Mouse (Mus musculus) spleen, adult 12 weeks (tissue): ENCODE measurements around the gene Kalrn.

Experiments used
- DNase-seq: peaks from one replicate; pipeline ENCODE4 v3.0.0; 2022; ENCODE audit warnings: low spot score

Gene Kalrn

DNA sequence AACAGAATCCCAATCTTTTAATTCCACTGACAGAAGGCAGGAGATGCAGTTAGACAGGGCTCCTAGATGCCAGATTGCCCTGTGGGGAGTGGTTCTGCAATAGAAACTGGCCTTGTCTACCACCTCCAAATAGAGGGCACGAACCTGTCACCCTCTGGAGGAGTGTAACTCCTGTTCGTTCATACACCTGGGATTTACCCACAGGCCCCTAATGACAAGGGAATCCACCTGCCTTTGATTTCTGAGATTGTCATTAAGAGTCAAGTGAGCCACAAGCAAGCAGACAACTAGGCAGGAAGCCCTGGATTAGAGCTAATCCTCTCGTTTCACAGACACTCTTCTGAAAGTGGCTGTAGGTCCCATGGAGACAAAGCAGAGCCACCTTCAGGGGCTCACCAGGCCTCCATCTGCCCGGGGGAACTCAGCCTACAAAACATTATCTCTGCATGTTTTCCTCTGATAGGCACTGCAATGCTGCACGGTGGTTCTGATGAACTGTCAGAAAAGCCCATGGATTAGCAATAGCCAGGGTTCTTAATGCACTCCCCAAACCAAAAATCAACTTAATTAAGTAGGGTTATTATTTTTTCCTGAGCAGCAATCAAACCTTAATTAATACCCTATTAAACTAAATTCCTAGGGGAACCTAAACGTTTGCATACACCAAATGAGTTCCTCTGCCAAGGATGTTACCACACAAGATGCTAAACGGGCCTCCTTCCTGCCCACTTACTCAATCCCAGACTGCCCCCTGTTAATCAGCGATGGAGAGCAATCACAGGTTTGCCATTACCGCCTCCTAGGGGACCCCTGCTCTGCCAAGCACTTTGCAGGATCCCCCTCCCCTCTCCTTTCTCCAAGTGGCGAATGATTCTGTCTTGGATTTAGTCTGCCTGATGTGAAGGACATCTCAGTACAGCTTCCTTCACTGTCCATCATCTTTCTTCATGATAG, 312.1 kb downstream of the Kalrn start:
- no peak for DNase-seq

DNA sequence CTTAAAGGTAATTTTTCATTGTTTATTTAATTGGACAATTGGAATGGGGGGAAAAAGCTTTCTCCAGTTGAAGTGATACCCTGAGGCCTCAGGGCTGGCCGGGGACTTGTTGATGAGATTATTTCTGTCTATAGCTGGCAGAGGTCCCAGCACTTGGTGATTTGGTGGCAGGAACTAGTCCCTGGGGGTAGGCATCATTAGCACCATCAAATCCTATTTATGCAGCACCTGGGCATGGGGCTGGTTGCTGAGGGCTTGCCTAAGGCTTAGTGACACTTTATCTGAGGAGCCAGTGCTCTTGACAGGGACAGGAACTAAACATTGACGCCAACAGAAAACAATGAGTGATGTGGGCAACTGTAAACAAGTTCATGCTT, 318.7 kb downstream of the Kalrn start:
- no peak for DNase-seq

DNA sequence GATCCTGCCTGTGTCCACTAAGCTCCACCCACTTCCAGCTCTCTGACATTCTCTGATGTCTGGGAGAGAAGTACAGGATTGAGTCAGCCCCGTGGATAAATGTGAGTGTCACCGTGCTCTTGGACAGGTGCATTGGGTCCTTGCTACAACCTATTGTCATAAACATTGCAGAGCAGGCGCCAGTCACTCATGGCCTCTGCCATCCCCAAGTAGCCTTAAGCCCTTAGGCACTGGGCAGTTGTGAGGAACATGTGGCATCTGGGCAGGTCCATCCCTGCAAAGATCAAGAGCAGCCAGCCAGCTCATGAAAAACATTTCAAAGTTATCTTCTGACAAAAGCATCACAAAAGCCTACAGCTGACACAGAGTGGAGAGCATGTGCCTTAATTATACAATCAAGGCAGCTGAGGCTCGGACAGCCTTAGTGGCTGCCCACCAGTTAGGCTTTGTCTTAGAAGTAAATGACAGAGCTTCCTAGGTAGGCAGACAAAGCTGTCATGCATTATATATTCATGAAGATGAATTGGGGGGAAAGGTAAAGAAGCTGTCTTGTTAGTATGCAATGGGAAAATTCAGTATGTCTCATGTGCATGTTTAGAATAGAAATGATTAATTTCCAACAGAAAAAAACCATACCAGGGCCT, 319.2 kb downstream of the Kalrn start:
- DNase-seq: no peak

DNA sequence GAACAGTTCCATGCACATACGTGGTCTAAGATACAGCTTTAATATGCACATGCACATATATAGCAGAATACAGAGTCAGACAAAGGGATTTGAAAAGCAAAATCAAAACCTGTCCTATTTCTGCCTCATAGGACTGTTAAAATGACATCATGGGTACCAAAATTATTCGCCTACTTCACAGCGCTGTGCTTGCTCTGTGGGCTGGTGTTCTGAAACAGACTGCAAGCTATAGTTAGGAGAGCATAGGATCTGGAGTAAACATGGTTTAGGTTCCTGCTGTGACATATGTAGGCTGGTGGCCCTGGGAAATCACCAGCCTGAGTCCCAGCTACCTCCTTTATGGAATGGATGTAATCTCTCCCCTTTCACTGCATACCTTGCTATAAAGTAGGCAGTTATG, 320.7 kb downstream of the Kalrn start:
- DNase-seq: no peak

DNA sequence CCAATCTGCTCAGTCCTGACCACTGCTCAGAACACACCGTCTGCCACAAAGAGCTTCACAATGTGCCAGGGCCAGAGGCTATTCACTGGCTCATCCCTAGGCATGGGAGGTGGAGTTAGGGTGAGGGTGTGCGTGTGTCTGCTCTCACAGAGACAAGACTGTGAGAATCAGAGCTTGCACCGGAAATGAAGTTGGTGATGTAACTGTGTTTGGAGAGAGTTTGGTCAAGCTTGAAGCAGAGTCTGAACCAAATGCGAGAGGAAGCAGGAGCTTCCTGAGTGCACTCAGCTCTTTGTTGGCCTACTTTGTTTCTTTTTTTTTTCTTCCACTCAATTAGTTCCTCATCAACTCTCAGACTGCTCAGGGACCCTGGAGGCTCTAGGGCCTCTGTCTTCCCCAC, 325.1 kb downstream of the Kalrn start:
- no peak for DNase-seq

DNA sequence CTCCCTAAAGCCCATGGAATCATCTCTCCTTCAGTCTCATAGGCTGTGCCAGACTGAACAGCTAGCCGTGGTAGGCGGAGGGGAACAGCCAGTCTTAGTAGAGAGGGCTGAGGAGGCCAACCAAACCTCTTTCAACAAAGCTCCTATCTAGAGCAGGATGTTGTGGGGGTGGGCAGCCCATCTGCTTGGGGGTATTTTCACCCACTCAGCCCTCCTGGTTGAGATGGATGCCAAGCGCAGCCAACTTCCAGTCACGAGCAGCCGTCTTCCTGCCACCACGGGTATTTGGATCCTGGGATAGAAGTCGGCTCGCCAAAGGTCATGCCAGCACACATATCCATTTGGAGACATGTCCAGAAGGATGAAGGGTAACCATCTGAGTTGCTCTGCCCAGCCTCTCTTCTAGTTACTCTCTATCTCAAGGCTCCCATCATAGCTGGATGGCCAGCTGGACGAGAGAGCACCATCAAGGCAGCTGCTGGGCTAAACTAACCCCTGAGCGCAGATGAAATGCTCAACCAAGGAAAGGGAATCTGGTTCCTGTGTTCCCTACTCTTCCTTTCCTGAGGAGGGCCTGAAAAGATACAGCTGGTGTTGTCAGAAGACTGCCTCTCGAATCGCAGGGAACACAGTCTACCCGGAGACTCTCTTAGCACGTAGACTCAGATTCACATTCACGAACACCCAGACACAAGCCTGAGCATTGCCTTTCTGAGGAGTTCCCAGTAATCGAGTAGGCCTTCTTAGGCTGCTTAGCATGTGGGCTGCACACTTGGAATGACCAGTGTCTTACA, 331.2 kb downstream of the Kalrn start:
- DNase-seq: no peak

DNA sequence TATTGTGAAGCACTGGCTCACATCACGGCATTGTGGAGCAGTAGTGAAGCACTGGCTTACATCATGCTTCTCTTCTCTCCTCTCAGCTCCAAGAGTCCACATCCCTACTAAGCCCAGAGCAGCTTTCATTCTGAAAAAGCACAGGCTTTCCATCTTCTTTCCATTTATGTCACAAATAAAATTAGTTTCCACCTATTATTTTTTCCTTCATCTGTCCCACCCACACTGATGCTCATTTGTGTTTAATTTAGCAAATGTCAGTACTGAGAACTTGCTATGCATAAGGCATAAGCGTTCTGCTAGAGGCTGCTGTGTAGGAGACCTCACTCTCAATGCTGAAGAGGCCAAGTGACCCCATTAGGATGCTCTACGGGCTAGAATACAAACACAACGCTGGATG, 333.7 kb downstream of the Kalrn start:
- DNase-seq: no peak

DNA sequence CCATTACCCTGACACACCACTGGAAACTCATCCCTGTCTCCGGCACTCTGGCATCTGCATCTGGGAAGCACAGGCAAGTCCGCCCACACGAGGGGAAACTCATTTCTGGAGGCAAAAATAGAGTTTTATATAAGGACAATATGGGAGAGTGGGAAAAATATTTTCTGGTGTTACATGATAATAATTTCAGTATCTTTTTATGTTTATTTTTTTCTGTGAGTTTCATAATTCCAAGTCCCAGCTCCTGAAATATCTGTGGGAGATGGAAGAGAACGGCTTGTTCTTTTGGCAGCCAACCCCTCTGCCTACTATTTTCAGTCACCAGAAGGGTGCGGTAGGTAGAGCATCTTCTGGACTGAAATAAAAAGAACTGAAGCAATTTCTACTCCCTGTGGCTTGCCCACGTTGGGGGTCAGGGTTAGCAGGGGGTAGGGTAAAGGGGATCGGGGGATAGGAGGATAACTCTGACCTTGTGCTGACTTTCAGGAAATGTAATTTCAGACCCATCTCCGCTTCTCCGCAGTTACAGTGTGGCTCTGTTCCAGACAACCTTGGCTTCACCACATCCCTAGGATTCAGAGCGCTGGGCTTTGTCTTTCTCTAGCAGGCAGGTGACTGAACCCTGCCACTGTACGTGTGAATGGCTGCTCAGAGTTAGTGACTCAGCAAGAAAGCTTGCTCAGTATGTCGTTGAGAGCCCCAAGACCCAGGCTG, 336.3 kb downstream of the Kalrn start:
- no peak for DNase-seq

DNA sequence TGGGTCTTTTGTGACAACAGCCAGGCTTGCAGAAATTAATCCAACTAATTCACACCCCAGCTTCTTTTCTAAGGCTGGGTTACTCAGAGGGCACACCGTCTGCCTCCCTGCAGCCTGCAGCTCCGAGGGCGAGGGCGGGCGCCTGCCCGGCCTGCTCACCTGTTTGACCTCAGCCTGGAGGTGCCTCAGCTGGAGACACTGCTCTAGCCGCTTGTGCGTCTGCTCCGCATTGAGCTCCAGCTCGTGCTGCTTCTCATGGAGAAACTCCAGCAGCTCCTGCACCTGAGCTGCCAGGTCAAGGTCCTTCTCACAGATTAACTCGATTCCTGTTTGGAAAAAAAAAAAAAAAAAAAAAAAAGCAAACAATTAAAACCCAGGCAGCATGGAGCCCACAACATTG, 338.2 kb downstream of the Kalrn start:
- no peak for DNase-seq

DNA sequence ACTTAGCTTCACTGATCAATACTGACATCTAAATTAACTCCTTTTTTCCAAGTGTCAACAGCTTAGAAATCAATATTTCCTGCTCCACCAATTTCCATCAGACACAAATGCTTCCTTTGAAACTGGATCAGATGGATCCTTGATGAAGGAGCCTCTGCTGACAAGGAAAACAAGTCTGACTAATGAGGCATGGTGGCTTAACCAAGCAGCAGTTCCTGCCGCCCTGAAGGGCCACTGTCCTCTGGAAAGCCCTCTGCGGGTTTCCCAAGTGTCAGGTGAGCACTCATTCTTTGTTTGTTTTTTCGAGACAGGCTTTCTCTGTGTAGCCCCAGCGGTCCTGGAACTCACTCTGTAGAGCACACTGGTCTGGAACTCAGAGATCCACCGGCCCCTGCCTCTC, 341.4 kb downstream of the Kalrn start:
- no peak for DNase-seq

DNA sequence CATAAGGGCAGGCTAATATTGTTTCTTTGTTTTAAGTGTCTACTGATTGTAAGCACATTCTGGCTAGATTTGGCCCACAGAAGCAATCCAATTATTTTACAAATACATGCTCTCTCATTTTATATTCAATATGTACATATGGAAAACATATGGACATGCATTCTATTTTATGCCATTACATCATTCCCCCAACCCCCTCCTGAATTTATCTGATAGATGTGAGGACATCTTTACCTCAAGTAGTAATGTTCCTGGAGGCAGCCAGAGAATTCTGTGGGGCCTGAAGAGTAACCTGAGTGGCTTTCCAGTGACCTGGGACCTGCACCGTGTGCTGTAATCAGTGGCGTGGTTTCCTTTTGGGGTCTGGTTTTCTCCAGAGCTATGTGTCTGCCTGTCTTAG, 342.2 kb downstream of the Kalrn start:
- DNase-seq: no peak

DNA sequence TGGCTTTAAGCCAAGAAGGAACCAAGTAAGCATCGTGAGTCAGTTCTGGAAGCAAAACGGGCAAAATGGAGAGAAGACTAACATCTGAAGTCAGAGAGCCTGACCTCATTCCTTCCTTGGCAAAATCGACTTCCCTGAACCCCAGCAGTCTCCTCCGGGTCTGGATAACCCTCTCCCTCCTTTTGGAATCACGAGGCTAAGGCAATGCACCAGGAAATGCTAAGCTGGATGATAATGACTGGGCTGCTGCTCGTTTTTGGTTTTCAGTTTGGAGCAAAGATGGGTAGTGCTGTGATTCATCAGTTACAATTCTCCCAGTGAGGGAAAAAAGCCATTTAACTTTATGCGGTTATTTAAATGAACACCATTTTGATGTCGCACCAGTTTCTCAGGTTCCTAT, 344.0 kb downstream of the Kalrn start:
- no peak for DNase-seq

DNA sequence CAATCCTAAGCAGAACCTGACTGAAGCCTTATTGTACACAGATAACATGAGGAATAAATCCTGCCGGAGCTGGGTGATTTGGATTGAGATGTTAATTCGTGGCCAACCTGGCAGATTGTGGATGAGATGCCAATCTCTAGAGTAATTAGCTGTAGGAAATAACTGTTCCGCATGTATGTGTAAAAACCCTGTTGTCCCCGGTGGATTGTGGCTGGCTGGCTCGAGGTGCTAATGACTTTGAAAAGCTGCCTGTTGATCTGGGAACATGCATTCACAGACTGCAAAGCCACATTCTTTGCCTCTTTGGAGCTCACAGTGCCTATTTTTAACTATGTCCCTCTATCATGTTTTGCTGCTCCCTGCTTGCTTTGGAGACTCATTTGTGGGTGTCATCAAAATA, 344.7 kb downstream of the Kalrn start:
- no peak for DNase-seq

DNA sequence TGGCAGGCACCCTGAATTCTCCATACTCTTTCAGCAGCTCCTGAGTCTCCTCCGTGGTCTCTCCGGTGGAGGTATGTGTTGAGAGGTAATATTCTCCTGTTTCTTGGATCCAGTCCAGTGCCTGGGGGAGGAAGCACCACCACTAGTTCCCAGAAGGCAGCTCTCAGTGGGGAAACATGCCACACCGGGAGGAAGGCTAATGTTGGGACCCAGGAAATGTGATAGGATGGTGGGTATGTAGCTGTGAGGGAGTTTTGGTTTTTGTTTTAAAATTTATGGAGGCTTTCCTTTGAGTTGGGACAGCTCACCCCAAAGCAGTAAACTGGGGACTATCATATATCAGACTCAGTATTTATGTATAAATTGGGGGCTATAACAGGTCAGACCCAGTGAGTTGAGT, 361.2 kb downstream of the Kalrn start:
- DNase-seq: no peak

DNA sequence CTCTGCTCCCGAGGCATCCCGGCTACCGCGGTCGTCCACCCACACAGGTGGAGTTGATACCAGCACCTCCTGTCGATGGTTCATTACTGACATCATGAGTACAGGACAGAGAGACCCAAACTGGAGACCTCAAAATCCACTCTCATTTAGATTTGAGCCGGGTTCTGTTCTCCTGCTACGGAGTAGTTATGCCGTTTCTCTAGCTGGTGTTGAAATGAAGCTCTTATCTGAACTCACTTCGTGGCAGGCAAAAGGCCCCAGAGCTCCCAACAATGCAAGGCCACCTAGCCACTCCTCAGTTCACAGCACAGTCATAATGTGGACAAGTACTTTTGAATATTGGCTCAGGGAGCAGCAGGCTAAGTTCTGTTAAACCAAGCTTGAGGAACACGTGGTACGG, 362.1 kb downstream of the Kalrn start:
- no peak for DNase-seq

DNA sequence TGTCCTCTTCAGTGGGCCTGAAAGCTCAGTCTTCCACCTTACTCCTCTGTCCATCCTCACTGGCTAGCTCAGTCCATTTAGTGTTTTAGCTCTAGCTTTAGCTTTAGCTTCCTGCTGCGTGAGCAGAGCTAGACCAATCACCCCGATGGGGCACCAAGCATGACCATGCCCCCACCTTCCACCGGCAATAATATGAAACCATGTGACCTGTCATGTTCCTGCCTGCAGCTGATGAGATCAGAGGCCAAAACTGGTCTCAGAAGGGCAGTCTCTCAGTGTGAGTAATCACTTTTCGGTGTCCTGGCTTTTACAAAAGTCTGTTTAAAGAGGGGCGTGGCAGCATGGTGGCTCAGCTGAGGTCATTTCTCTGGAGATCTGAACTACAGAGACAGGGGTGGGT, 364.6 kb downstream of the Kalrn start:
- DNase-seq: no peak

DNA sequence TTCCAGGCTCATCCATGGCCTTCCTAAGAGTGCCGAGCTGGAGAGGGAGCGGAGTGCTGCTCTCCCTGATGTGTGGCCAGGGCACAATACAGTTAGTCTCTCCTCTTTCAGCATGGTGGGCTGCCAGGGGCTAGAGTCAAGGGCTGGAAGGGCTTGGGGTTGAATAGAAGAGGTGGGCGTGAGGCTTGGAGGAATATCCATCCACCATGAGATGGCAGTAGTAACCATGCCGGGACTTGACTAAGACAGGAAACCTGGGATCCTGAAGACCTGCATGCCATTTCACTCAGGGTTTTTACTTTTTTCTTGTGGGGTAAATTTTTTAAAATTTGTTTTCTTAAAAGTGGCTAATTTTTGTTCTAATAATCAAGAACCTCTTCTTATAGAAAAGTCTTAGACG, 365.4 kb downstream of the Kalrn start:
- no peak for DNase-seq

DNA sequence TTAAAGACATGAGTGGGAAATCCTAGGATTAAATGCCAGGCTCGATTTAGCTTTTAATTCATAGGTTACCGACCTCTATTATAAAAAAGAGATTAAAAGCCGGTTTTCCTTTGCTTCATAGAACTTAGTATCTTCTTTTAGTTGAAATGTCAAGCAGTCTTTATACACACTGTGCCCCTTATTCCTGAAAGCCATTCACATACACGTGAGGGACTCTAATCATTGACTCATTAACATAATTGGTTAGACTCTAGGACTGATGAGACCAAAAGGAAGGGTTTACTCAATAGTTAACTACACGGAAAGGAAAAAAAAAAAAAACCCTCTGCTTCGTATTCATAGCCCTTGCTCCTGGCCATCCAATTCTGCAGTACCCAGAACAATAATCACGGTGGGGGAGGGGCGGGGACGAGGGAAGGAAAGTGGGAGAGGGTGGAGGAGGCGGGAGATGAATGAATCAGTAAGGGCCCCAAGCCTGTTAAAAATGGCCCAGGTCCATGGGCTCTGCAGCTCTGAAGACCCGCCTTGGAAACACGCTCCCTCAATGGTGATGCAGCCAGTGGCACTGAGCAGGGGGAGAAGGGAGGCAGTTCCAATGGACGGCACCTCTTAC, 368.7 kb downstream of the Kalrn start:
- no peak for DNase-seq

DNA sequence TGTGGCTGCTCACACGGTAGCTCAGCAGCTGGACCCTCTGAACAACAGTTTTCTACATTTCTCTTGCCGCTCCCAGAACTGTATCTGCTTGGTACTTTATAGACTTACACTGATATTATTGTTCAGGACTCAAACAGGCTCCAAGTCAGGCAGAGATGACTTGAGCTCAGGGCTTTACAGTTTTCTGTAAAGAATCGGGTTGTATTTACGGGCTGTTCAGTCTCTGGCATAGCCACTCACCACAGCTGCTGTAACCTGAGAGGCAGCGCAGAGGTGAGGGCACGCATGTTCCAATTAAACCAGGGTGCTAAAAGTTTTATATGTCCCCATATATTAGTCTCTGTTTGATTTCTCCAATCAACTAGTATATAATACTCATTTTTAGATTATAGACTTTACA, 373.8 kb downstream of the Kalrn start:
- no peak for DNase-seq

DNA sequence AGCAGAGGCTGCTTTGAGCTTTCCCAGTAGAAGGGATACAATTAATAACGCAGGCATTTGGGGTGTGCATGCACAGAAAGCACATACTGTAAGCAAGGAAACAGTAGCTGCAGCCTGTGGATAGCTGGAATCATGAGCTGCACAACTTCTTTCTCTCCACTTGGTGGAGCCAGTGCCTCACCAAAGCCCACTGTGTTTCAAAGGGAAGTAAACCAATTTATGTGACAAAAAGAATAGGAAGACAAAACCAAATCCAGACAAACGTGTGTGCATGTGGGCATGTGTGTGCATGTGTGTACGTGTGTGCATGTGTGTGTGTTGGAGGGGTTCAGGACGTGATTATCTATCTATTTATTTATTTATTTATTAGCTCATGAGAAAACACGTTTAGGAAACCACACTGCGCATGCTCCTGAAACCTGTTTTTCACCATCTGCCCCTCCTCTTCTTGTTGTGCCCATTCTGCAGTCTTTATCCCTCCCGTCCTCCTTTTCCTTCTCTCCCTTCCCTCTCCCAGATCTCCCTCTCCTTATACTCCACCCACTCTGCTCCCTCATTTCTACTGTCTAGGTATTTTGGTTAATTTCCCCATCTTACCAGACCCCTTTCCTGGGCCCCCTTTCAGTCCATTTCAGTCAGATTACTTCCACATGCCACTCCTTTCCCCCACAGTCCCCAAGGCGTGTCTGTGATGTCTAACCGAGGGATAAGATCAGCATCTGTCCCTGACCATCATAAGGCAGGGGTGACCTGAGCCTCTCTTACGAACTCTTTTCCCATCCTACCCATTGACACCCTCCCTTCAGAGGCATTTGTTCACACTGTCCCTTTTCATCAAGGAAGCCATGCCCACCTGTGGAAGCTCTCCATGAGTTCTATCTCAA, 380.1 kb downstream of the Kalrn start:
- DNase-seq: no peak

DNA sequence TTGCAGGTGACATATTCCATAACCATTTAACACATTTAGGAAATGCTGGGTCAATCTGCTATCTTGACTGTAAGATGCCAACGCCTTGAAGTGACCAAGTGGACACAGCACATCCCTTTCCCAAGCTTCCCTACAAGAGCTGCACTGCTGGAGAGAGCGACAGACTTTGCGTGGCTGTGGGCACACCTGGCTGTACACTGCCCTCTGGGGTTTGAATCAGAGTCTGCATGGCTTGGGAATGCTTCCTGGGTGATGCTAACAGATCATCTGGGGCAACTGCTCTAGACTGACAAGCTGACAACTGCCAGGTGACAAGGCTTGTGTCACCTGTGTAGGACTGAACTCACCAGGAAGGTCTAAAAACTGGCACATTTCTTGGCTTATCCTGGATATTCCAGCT, 388.6 kb downstream of the Kalrn start:
- DNase-seq: no peak
